Mouse (Mus musculus) CH12.LX (cell line): ENCODE measurements around the gene Gm10715. TPM values are rescaled to one million over a fixed set of nuclear protein-coding genes. Genes with fewer than 3 reads are reported as not detected.
"Not testable (repeated sequence)": the region's sequence is repeated elsewhere in the genome, so short reads cannot be mapped to it uniquely, and the experiment has no call there.

Experiments
- DNase-seq: peaks from one replicate; pipeline ENCODE4 v3.0.0-alpha.2; 2013; ENCODE audit errors: extremely low read depth
- H3K27ac ChIP-seq: 2 replicates; pipeline ENCODE4 v1.5.1; 2012; ENCODE audit warnings: low read depth, mild to moderate bottlenecking, control low read depth, moderate library complexity; ENCODE audit not compliant: insufficient read depth
- H3K27me3 ChIP-seq: replicated peaks from 2 replicates; pipeline ENCODE3; 2012; ENCODE audit warnings: inconsistent platforms
- H3K36me3 ChIP-seq, 2 experiments: replicated peaks in 1 of 2; 2 replicates each; pipeline versions ENCODE3 to v1.6.1; 2012; ENCODE audit warnings: inconsistent platforms in 1 of 2, low read length in 1 of 2, mild to moderate bottlenecking in 1 of 2, mixed read lengths in 1 of 2, moderate library complexity in 1 of 2; ENCODE audit not compliant: control insufficient read depth in 1 of 2, insufficient read depth in 1 of 2
- H3K4me1 ChIP-seq, 2 experiments: 2 replicates each; pipeline ENCODE4 v1.6.1; 2012; ENCODE audit warnings: inconsistent platforms in 1 of 2, moderate library complexity in 1 of 2; ENCODE audit not compliant: insufficient read depth in 2 of 2, control insufficient read depth in 1 of 2
- H3K4me2 ChIP-seq: 2 replicates; pipeline ENCODE4 v1.6.1; 2012; ENCODE audit warnings: low read depth, mild to moderate bottlenecking, control low read depth; ENCODE audit not compliant: poor library complexity, insufficient read depth, severe bottlenecking
- H3K4me3 ChIP-seq, 3 experiments: fragments of 150-350 bp in 1 of 3; sonication (generic) in 1 of 3; replicated peaks in 1 of 3; 2 replicates each; pipeline versions ENCODE3 to v1.5.1; 2011 to 2012; ENCODE audit warnings: low read depth in 2 of 3, low read length in 2 of 3, mild to moderate bottlenecking in 2 of 3, moderate library complexity in 2 of 3, control low read depth in 1 of 3, improper control_type of control experiment in 1 of 3, inconsistent platforms in 1 of 3, mixed read lengths in 1 of 3; ENCODE audit not compliant: poor library complexity in 1 of 3
- H3K79me2 ChIP-seq: replicated peaks from 2 replicates; pipeline ENCODE4 v1.6.1; 2012; ENCODE audit warnings: mild to moderate bottlenecking, moderate library complexity; ENCODE audit not compliant: control insufficient read depth, poor library complexity, insufficient read depth, severe bottlenecking; ENCODE audit errors: extremely low read depth
- H3K9ac ChIP-seq: 2 replicates; pipeline ENCODE4 v1.6.1; 2012; ENCODE audit warnings: low read depth, mild to moderate bottlenecking, control low read depth, moderate library complexity; ENCODE audit not compliant: insufficient read depth
- H3K9me3 ChIP-seq: replicated peaks from 2 replicates; pipeline ENCODE3; 2012; ENCODE audit warnings: low read length, inconsistent platforms, mixed read lengths
- CTCF ChIP-seq, 2 experiments: IDR thresholded peaks in 1 of 2; conservative IDR thresholded peaks in 1 of 2; 2 replicates each; pipeline ENCODE4 v1.5.1; 2011 to 2012; ENCODE audit warnings: low read depth in 2 of 2, low read length in 2 of 2, improper control_type of control experiment in 1 of 2, inconsistent platforms in 1 of 2, mild to moderate bottlenecking in 1 of 2, moderate library complexity in 1 of 2
- dilution Hi-C: fragments of 300-500 bp; cut with MboI; formaldehyde crosslinking; loops from 2 replicates; pipeline ENCODE4 v1.14.3; 2020; ENCODE audit warnings: low sequenced_read_pairs; ENCODE audit not compliant: extremely low pct_unique_long_range_greater_than_20kb, extremely low pct_ligation_motif_present
- in situ Hi-C: fragments of 300-500 bp; cut with MboI; formaldehyde crosslinking; loops from 3 replicates; pipeline ENCODE4 v1.14.3; 2019; ENCODE audit warnings: low sequenced_read_pairs, low pct_ligation_motif_present, low pct_unique_long_range_greater_than_20kb, mixed read lengths
- polyA plus RNA-seq: library from polyadenylated mRNA; unstranded; fragments of >175 nt; gene quantifications from 2 replicates; pipeline ENCODE4 v1.2.1, GENCODE M21; 2012; ENCODE audit warnings: low read depth; ENCODE audit not compliant: insufficient read length
- total RNA-seq, 2 experiments: library from RNA; depleted of rRNA; stranded (reverse); fragments of 300-350 nt in 1 of 2; fragments of >200 nt in 1 of 2; gene quantifications; 2 replicates each; pipeline ENCODE4 v1.2.3; 2012 to 2014

The Gm10715 gene
- total and polyA plus RNA-seq, 3 experiments: not detected

- H3K27me3 ChIP-seq, H3K4me3 ChIP-seq, H3K4me2 ChIP-seq, H3K4me1 ChIP-seq, dilution Hi-C loops, DNase-seq, H3K79me2 ChIP-seq, H3K36me3 ChIP-seq, in situ Hi-C loops, H3K9ac ChIP-seq, H3K9me3 ChIP-seq, H3K27ac ChIP-seq: not testable (repeated sequence)
- peak in 1 of 2 experiments; percentile 43; a peak in 1 of 4 replicates for TF ChIP-seq CTCF (conservative IDR thresholded peaks at IDR 0.05 in 1 of 2, IDR thresholded peaks at IDR 0.05 in 1 of 2; ENCODE audit: low read depth in 2 of 2, low read length in 2 of 2)
Observed at GRCm38 (mm10) chr9:3027200-3027599, 9.5 kb upstream of the Gm10715 start.

GRCm38 (mm10) chr9:3029276-3030000 is 7.2 kb upstream of the Gm10715 start:
- H3K27ac ChIP-seq, H3K27me3 ChIP-seq, H3K4me3 ChIP-seq, H3K4me2 ChIP-seq, in situ Hi-C loops, H3K36me3 ChIP-seq, H3K79me2 ChIP-seq, H3K9me3 ChIP-seq, H3K4me1 ChIP-seq, H3K9ac ChIP-seq, DNase-seq, dilution Hi-C loops: not testable (repeated sequence)
- 0 out of 4 replicates have a peak, but pooled peaks of 1 of the 2 experiments have one; percentile 16 for TF ChIP-seq CTCF (conservative IDR thresholded peaks at IDR 0.05 in 1 of 2, IDR thresholded peaks at IDR 0.05 in 1 of 2; ENCODE audit: low read depth in 2 of 2, low read length in 2 of 2)

GRCm38 (mm10) chr9:3030677-3031318 is 5.9 kb upstream of the Gm10715 start:
- H3K4me3 ChIP-seq, H3K9me3 ChIP-seq, H3K4me1 ChIP-seq, dilution Hi-C loops, in situ Hi-C loops, H3K9ac ChIP-seq, H3K79me2 ChIP-seq, H3K27me3 ChIP-seq, H3K4me2 ChIP-seq, H3K36me3 ChIP-seq, H3K27ac ChIP-seq: not testable (repeated sequence)
- DNase-seq: peak; percentile 94

GRCm38 (mm10) chr9:3034299-3034698 is 2.4 kb upstream of the Gm10715 start, which contains the start of gene Gm17535:
Gene Gm17535 (plus strand): TSS chr9:3034599.
- H3K9ac ChIP-seq, in situ Hi-C loops, DNase-seq, H3K27me3 ChIP-seq, H3K4me1 ChIP-seq, H3K4me3 ChIP-seq, H3K79me2 ChIP-seq, H3K36me3 ChIP-seq, H3K27ac ChIP-seq, H3K4me2 ChIP-seq, dilution Hi-C loops, H3K9me3 ChIP-seq: not testable (repeated sequence)

- H3K9me3 ChIP-seq, in situ Hi-C loops, H3K27me3 ChIP-seq, H3K9ac ChIP-seq, H3K4me1 ChIP-seq, H3K4me2 ChIP-seq, H3K27ac ChIP-seq, H3K4me3 ChIP-seq, H3K36me3 ChIP-seq, H3K79me2 ChIP-seq, dilution Hi-C loops: not testable (repeated sequence)
- DNase-seq: peak; percentile 16
Observed at GRCm38 (mm10) chr9:3038161-3038560, 1.5 kb downstream of the Gm10715 start.
